Mouse (Mus musculus): ENCODE data around the gene Relch.
A peak's percentile ranks its signal among the peaks of the same experiment; 100 is the strongest.
"Not testable (repeated sequence)": the region's sequence is repeated elsewhere in the genome, so short reads cannot be mapped to it uniquely, and the experiment has no call there.

The Relch gene

GRCm38 (mm10) chr1:105746858-105747596 is 83.4 kb downstream of the Relch start:
- no peak for DNase-seq

GRCm38 (mm10) chr1:105748091-105748799 is 84.6 kb downstream of the Relch start:
- DNase-seq, result no peak

GRCm38 (mm10) chr1:105752196-105752595 is 88.5 kb downstream of the Relch start:
- no peak for DNase-seq

- DNase-seq, result no peak
Observed at GRCm38 (mm10) chr1:105752944-105753343, 89.3 kb downstream of the Relch start.

GRCm38 (mm10) chr1:105758798-105759197 is 95.1 kb downstream of the Relch start:
- DNase-seq, result no peak

GRCm38 (mm10) chr1:105759422-105760165 is 95.9 kb downstream of the Relch start:
- no peak for DNase-seq

- DNase-seq, result no peak
Observed at GRCm38 (mm10) chr1:105765586-105765985, 101.9 kb downstream of the Relch start.

- DNase-seq, result not testable (repeated sequence)
Observed at GRCm38 (mm10) chr1:105766099-105766498, 102.4 kb downstream of the Relch start.

GRCm38 (mm10) chr1:105768397-105768796 is 104.7 kb downstream of the Relch start:
- no peak for DNase-seq

- DNase-seq, result no peak
Observed at GRCm38 (mm10) chr1:105770685-105771084, 107.0 kb downstream of the Relch start.

- no peak for DNase-seq
Observed at GRCm38 (mm10) chr1:105776426-105776825, 112.8 kb downstream of the Relch start.

- DNase-seq, result peak in 1 of 2 experiments; percentile 32
Observed at GRCm38 (mm10) chr1:105780079-105780456, 116.4 kb downstream of the Relch start.

GRCm38 (mm10) chr1:105780457-105781364 is 117.0 kb downstream of the Relch start, which contains the start of gene Tnfrsf11a:
TSS of gene Tnfrsf11a (plus strand) at chr1:105780718.
- peak; percentile 72 to 76 for DNase-seq

- DNase-seq, result peak; percentile 25 to 42
Observed at GRCm38 (mm10) chr1:105781391-105782146, 117.9 kb downstream of the Relch start.

- no peak for DNase-seq
Observed at GRCm38 (mm10) chr1:105784257-105785016, 120.8 kb downstream of the Relch start.

- no peak for DNase-seq
Observed at GRCm38 (mm10) chr1:105785146-105785545, 121.5 kb downstream of the Relch start.

GRCm38 (mm10) chr1:105786731-105787357 is 123.2 kb downstream of the Relch start:
- DNase-seq, result no peak

GRCm38 (mm10) chr1:105790103-105790502 is 126.4 kb downstream of the Relch start:
- no peak for DNase-seq

- no peak for DNase-seq
Observed at GRCm38 (mm10) chr1:105794670-105795069, 131.0 kb downstream of the Relch start.

GRCm38 (mm10) chr1:105795705-105796104 is 132.0 kb downstream of the Relch start:
- DNase-seq, result no peak
